Mouse (Mus musculus): ENCODE data around the gene Fpgs.

DNA sequence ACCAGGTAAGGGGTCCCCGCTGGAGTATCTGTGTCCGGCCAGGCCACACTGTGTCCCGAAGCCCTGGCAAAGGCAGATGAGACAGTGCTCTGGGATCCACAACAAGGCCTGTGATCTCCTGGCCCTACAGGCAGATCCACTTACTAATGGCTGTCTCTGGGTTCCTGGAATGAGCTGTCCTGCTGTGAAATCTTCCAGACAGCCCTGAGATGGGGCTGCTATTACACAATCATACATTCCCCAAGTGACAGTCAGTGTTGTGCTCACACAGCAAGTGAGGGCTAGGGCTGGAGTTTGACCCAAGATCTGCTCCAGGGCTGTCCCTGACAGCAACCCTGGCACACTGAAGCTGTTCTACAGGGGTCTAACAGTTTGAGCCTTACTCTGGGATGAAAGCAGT lies 18.1 kb downstream of the Fpgs start:
- TF ChIP-seq CTCF (IDR thresholded peaks at IDR 0.05; ENCODE audit: control insufficient read depth, insufficient read depth, insufficient read length), result no peak
- TF ChIP-seq USF1 (IDR thresholded peaks at IDR 0.05; ENCODE audit: low read depth), result no peak
- TF ChIP-seq MAX (IDR thresholded peaks at IDR 0.05), result no peak
- no peak for TF ChIP-seq MYOG (IDR thresholded peaks at IDR 0.05; ENCODE audit: control insufficient read depth, extremely low read depth, insufficient read length)
- TF ChIP-seq MYOD1 (IDR thresholded peaks at IDR 0.05; ENCODE audit: control insufficient read depth, insufficient read length, low read depth), result no peak
- TF ChIP-seq FOSL1 (IDR thresholded peaks at IDR 0.05; ENCODE audit: insufficient read depth, low read length, poor library complexity, severe bottlenecking), result no peak
- TF ChIP-seq CEBPB (IDR thresholded peaks at IDR 0.05; ENCODE audit: low read depth), result peak; percentile 57
